Mouse (Mus musculus): Measurements from ENCODE around the gene Bmpr1a. TPM values are rescaled to one million over a fixed set of nuclear protein-coding genes. Genes with fewer than 3 reads are reported as not detected.
"Not testable (repeated sequence)": the region's sequence is repeated elsewhere in the genome, so short reads cannot be mapped to it uniquely, and the experiment has no call there.

Bmpr1a gene
- total and polyA plus RNA-seq, 2 experiments from 2014 or later, result 15.9 to 54.8 TPM

DNA sequence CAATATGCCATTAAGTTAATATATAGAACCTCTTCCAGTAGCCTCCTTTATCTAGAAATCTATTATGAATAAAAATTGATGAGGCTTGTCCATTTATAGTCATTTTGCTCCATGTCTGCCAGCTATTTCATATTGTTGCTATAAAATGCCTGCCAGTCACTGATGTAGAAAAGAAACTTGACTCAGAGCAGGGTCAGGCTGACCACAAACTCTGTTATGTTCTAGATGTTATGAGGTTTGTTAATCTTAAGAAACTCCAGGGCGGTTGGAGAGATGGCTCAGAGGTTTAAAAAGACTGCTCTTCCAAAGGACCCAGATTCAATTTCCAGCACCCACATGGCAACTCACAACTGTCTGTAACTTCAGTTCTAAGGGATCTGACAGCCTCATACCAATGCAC is 82.1 kb downstream of the Bmpr1a start:
- Histone ChIP-seq H3K9ac (no peak overlapping the region), H3K4me1 (ENCODE audit: insufficient read depth) (no peaks in the 10 kb centered on the region), H3K9me3 (ENCODE audit: low read length) (no peaks in the 10 kb centered on the region), H3K36me3 (ENCODE audit: insufficient read depth) (peaks cover 39% of the 10 kb centered on the region), H3K27ac (ENCODE audit: low read depth, low read length) (no peak overlapping the region), H3K27me3 (ENCODE audit: insufficient read depth, low read length) (no peaks in the 10 kb centered on the region), H3K4me2 (ENCODE audit: low read depth) (no peak overlapping the region), H3K4me3 (ENCODE audit: low read depth, low read length) (no peak overlapping the region)
- WGBS, result 100% methylated on average over 1 of the region's 1 CpGs
- ATAC-seq (no peak), DNase-seq (no peak)
- no peak for TF ChIP-seq CTCF (IDR thresholded peaks at IDR 0.05; ENCODE audit: low read depth)

DNA sequence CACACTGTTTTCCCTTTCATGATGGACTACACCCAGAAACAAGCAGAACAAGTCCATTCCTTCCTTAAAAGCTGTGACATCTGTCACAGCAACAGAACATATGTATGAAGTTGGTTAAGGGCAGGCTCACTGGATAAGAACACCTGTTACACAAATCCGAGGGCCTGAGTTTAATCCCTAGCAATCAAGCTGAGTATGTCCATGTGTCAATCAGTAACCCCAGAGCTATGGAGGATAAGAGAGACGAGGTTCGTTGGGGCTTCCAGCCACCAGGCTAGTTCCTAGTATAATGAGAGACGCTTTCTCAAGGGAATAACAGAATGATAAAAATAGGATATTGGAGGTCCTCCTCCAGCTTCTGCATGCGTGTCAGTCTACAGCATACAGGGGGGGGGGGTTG is 85.6 kb downstream of the Bmpr1a start:
- H3K4me1 ChIP-seq (ENCODE audit: insufficient read depth), result no peaks in the 10 kb centered on the region
- DNase-seq, result no peak
- H3K4me3 ChIP-seq (ENCODE audit: low read depth, low read length), result no peak overlapping the region
- no peak for TF ChIP-seq CTCF (IDR thresholded peaks at IDR 0.05; ENCODE audit: low read depth)
- no peak overlapping the region for H3K9ac ChIP-seq
- H3K4me2 ChIP-seq (ENCODE audit: low read depth), result no peak overlapping the region
- 81% methylated on average over 5 of the region's 5 CpGs for WGBS
- no peak overlapping the region for H3K27ac ChIP-seq (ENCODE audit: low read depth, low read length)
- H3K27me3 ChIP-seq (ENCODE audit: insufficient read depth, low read length), result no peaks in the 10 kb centered on the region
- no peaks in the 10 kb centered on the region for H3K9me3 ChIP-seq (ENCODE audit: low read length)
- no peak for ATAC-seq
- H3K36me3 ChIP-seq (ENCODE audit: insufficient read depth), result peaks cover 34% of the 10 kb centered on the region

DNA sequence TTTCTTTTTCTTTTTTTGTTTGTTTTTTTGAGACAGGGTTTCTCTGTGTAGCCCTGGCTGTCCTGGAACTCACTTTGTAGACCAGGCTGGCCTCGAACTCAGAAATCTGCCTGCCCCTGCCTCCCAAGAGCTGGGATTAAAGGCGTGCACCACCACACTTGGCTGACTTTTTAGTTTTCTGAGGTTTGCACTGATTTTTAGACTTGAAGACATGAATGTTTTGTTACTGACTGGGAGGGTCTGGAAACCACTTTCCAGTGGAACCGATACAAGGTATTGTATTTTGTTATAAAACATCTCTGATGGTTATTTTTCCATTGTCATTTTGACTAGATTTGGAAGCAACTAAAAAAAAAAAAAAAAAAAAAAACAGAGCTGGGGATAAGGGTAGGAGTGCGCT is 86.2 kb downstream of the Bmpr1a start:
- WGBS, result 98% methylated on average over 4 of the region's 4 CpGs
- not testable (repeated sequence) for H3K4me2 ChIP-seq (ENCODE audit: low read depth); ATAC-seq; H3K4me3 ChIP-seq (ENCODE audit: low read depth, low read length); H3K9ac ChIP-seq; H3K9me3 ChIP-seq (ENCODE audit: low read length); H3K4me1 ChIP-seq (ENCODE audit: insufficient read depth); H3K27ac ChIP-seq (ENCODE audit: low read depth, low read length); DNase-seq; H3K27me3 ChIP-seq (ENCODE audit: insufficient read depth, low read length)
- peaks cover 33% of the 10 kb centered on the region for H3K36me3 ChIP-seq (ENCODE audit: insufficient read depth)

DNA sequence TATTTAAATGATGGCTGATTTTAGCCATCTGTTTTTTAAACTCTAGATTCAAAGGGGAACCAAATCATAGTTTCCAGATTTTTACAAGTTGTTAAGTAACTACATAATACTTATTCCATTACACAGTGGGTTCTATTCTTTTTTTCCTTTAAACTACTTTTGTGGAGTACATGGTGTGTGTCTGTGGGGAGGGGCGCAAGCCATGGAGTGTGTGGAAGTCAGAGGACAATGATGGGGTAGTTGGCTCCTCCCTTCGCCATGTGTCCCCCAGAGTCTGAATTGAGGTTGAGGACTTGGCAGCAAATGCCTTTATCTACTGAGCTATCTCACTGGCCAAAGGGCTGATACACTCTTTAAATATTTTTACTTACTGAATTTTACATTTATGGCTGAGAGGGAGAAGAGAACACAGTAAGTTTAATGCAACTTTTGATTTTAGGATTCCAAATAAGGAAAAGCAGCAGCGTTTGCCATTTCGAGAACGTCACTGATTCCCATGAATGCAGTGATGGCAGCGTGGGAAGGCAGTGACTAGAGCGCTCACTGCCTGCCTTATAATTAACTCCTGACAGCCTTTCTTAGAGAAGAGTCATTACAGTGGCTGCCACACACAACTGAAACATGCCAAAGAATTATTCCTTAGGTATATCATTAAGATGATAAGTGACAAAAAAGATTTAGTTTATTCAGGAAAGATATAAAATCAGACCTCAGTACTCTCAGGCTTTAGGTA is 90.8 kb downstream of the Bmpr1a start:
- no peak for TF ChIP-seq CTCF (IDR thresholded peaks at IDR 0.05; ENCODE audit: low read depth)
- Histone ChIP-seq H3K4me3 (ENCODE audit: low read depth, low read length) (no peak overlapping the region), H3K36me3 (ENCODE audit: insufficient read depth) (peaks cover 24% of the 10 kb centered on the region), H3K9ac (no peak overlapping the region), H3K9me3 (ENCODE audit: low read length) (no peaks in the 10 kb centered on the region), H3K27me3 (ENCODE audit: insufficient read depth, low read length) (no peaks in the 10 kb centered on the region), H3K27ac (ENCODE audit: low read depth, low read length) (no peak overlapping the region), H3K4me2 (ENCODE audit: low read depth) (no peak overlapping the region), H3K4me1 (ENCODE audit: insufficient read depth) (no peaks in the 10 kb centered on the region)
- 63% methylated on average over 7 of the region's 7 CpGs for WGBS
- ATAC-seq (peak; percentile 93), DNase-seq (peak; percentile 30)

DNA sequence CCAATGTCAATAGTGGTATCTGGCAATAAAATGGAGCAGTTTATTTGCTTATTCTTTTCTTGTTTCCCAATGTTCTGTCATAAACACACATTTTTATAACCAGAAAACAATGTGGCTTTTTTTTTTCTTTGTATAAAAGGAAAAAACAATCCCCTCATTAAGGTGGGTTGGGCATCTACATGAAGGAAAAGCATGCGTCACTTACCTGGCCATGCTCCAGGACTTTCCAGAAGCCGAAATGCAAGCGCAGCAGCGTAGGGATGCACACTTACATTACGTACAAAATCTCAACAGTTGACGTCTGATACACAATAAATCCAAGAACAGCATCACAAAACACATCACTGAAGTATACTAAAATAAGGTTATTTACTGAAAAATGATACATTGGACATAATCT is 92.4 kb downstream of the Bmpr1a start:
- no peak overlapping the region for H3K4me2 ChIP-seq (ENCODE audit: low read depth)
- WGBS, result 80% methylated on average over 6 of the region's 6 CpGs
- no peak for ATAC-seq
- no peak overlapping the region for H3K27ac ChIP-seq (ENCODE audit: low read depth, low read length)
- no peak overlapping the region for H3K9ac ChIP-seq
- peaks cover 26% of the 10 kb centered on the region for H3K36me3 ChIP-seq (ENCODE audit: insufficient read depth)
- H3K4me3 ChIP-seq (ENCODE audit: low read depth, low read length), result no peak overlapping the region
- DNase-seq, result no peak
- no peaks in the 10 kb centered on the region for H3K4me1 ChIP-seq (ENCODE audit: insufficient read depth)
- H3K9me3 ChIP-seq (ENCODE audit: low read length), result no peaks in the 10 kb centered on the region
- H3K27me3 ChIP-seq (ENCODE audit: insufficient read depth, low read length), result no peaks in the 10 kb centered on the region
- TF ChIP-seq CTCF (IDR thresholded peaks at IDR 0.05; ENCODE audit: low read depth), result no peak

DNA sequence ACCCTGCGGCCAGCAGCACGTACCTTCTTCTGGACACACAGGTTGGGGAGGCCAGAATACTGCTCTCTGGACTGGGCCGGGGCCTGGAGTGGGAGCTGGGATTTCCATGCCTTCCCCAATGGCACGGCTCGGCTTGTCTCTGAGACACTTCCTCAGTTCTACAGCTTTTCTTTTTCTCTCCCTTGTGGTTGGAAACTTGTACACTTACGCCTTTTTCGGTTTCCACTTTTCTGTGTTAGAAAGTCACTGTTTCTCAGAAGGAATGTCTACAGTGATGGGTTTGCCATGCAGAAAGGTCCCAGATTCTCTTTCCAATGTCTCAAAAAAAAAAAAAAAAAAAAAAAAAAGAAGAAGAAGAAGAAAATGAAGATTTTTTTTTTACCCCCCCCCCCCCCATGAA is 99.7 kb downstream of the Bmpr1a start:
- H3K27ac ChIP-seq (ENCODE audit: low read depth, low read length), result no peak overlapping the region
- no peak overlapping the region for H3K4me2 ChIP-seq (ENCODE audit: low read depth)
- peaks cover 19% of the 10 kb centered on the region; the same call in 1 of the 2 replicates for H3K36me3 ChIP-seq (ENCODE audit: insufficient read depth)
- 96% methylated on average over 7 of the region's 7 CpGs for WGBS
- H3K27me3 ChIP-seq (ENCODE audit: insufficient read depth, low read length), result no peaks in the 10 kb centered on the region
- no peak for DNase-seq
- no peak overlapping the region for H3K4me3 ChIP-seq (ENCODE audit: low read depth, low read length)
- TF ChIP-seq CTCF (IDR thresholded peaks at IDR 0.05; ENCODE audit: low read depth), result no peak
- no peak overlapping the region for H3K9ac ChIP-seq
- no peak for ATAC-seq
- H3K9me3 ChIP-seq (ENCODE audit: low read length), result no peaks in the 10 kb centered on the region
- H3K4me1 ChIP-seq (ENCODE audit: insufficient read depth), result no peaks in the 10 kb centered on the region

DNA sequence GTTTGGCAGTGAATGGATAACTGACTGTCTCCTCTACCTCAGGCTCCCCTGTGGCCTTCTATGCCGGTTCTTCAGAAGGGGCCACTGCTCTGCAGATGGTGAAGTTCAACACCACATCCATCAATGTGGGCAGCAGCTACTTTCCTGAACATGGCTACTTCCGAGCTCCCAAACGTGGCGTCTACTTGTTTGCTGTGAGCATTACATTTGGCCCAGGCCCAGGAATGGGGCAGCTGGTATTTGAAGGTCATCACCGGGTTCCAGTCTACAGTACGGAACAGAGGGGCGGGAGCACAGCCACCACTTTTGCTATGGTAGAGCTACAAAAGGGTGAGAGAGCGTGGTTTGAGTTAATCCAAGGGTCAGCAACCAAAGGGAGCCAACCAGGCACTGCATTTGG is 100.3 kb downstream of the Bmpr1a start:
- no peak for ATAC-seq

More for the DNA sequence above, 100.3 kb downstream of the Bmpr1a start:
- no peak for TF ChIP-seq CTCF (IDR thresholded peaks at IDR 0.05; ENCODE audit: low read depth)
- Histone ChIP-seq H3K27me3 (ENCODE audit: insufficient read depth, low read length) (no peaks in the 10 kb centered on the region), H3K27ac (ENCODE audit: low read depth, low read length) (no peak overlapping the region), H3K4me1 (ENCODE audit: insufficient read depth) (no peaks in the 10 kb centered on the region), H3K4me2 (ENCODE audit: low read depth) (no peak overlapping the region), H3K9ac (no peak overlapping the region), H3K36me3 (ENCODE audit: insufficient read depth) (peaks cover 15% of the 10 kb centered on the region; the same call in 1 of the 2 replicates), H3K9me3 (ENCODE audit: low read length) (no peaks in the 10 kb centered on the region), H3K4me3 (ENCODE audit: low read depth, low read length) (no peak overlapping the region)
- WGBS, result 85% methylated on average over 8 of the region's 8 CpGs
- DNase-seq, result no peak
